Mouse (Mus musculus): ENCODE results near the gene Depdc5.

The Depdc5 gene

GRCm38 (mm10) chr5:32996560-32996959, 133.1 kb downstream of the Depdc5 start:
- DNase-seq (ENCODE audit: extremely low read depth, insufficient read length, low spot score) = no peak

GRCm38 (mm10) chr5:32997686-32998085, 134.2 kb downstream of the Depdc5 start:
- DNase-seq (ENCODE audit: extremely low read depth, insufficient read length, low spot score) = no peak

- no peak for DNase-seq (ENCODE audit: extremely low read depth, insufficient read length, low spot score)
These were observed 135.3 kb downstream of the Depdc5 start for GRCm38 (mm10) chr5:32998783-32999182.

GRCm38 (mm10) chr5:33001111-33001510, 137.6 kb downstream of the Depdc5 start:
- no peak for DNase-seq (ENCODE audit: extremely low read depth, insufficient read length, low spot score)

- DNase-seq (ENCODE audit: extremely low read depth, insufficient read length, low spot score) = peak; percentile 16
These were observed 139.3 kb downstream of the Depdc5 start for GRCm38 (mm10) chr5:33002781-33003180.

- DNase-seq (ENCODE audit: extremely low read depth, insufficient read length, low spot score) = no peak
These were observed 140.0 kb downstream of the Depdc5 start for GRCm38 (mm10) chr5:33003500-33003899.

- no peak for DNase-seq (ENCODE audit: extremely low read depth, insufficient read length, low spot score)
These were observed 140.6 kb downstream of the Depdc5 start for GRCm38 (mm10) chr5:33004110-33004509.

- DNase-seq (ENCODE audit: extremely low read depth, insufficient read length, low spot score) = no peak
These were observed 142.1 kb downstream of the Depdc5 start for GRCm38 (mm10) chr5:33005442-33006145.

GRCm38 (mm10) chr5:33006670-33007069, 143.2 kb downstream of the Depdc5 start:
- no peak for DNase-seq (ENCODE audit: extremely low read depth, insufficient read length, low spot score)

GRCm38 (mm10) chr5:33007371-33007770, 143.9 kb downstream of the Depdc5 start:
- DNase-seq (ENCODE audit: extremely low read depth, insufficient read length, low spot score) = no peak

GRCm38 (mm10) chr5:33009301-33009700, 145.8 kb downstream of the Depdc5 start:
- no peak for DNase-seq (ENCODE audit: extremely low read depth, insufficient read length, low spot score)

- peak; percentile 24 for DNase-seq (ENCODE audit: extremely low read depth, insufficient read length, low spot score)
These were observed 146.6 kb downstream of the Depdc5 start for GRCm38 (mm10) chr5:33009818-33010812.

- DNase-seq (ENCODE audit: extremely low read depth, insufficient read length, low spot score) = no peak
These were observed 147.9 kb downstream of the Depdc5 start for GRCm38 (mm10) chr5:33011132-33012106.

GRCm38 (mm10) chr5:33014096-33014495, 150.6 kb downstream of the Depdc5 start:
- DNase-seq (ENCODE audit: extremely low read depth, insufficient read length, low spot score) = no peak

GRCm38 (mm10) chr5:33015579-33015978, 152.1 kb downstream of the Depdc5 start:
- DNase-seq (ENCODE audit: extremely low read depth, insufficient read length, low spot score) = no peak

- no peak for DNase-seq (ENCODE audit: extremely low read depth, insufficient read length, low spot score)
These were observed 154.7 kb downstream of the Depdc5 start for GRCm38 (mm10) chr5:33018189-33018560.

- DNase-seq (ENCODE audit: extremely low read depth, insufficient read length, low spot score) = peak; percentile 93
These were observed 155.3 kb downstream of the Depdc5 start, which contains the start of gene Ywhah for GRCm38 (mm10) chr5:33018561-33019425. Gene Ywhah, plus strand, starts transcription at chr5:33018816.

- DNase-seq (ENCODE audit: extremely low read depth, insufficient read length, low spot score) = no peak
These were observed 155.9 kb downstream of the Depdc5 start for GRCm38 (mm10) chr5:33019426-33019821.

GRCm38 (mm10) chr5:33021622-33022021, 158.1 kb downstream of the Depdc5 start:
- no peak for DNase-seq (ENCODE audit: extremely low read depth, insufficient read length, low spot score)
